Mouse (Mus musculus): ENCODE data around the gene Nol3. TPM values are rescaled to one million over a fixed set of nuclear protein-coding genes. Genes with fewer than 3 reads are reported as not detected.
A peak's percentile ranks its signal among the peaks of the same experiment; 100 is the strongest.

Gene Nol3
- total and polyA plus RNA-seq, 3 experiments = 0.63 to 0.89 TPM; not detected in 1

- TF ChIP-seq MAZ (IDR thresholded peaks at IDR 0.05; ENCODE audit: low read depth, low read length) = no peak
- TF ChIP-seq CTCF (IDR thresholded peaks at IDR 0.05 in 2 of 3, conservative IDR thresholded peaks at IDR 0.05 in 1 of 3; ENCODE audit: control insufficient read depth in 1 of 3, insufficient read depth in 1 of 3, low read depth in 2 of 3, low read length in 3 of 3, poor library complexity in 1 of 3, severe bottlenecking in 1 of 3) = no peak
- TF ChIP-seq EP300 (IDR thresholded peaks at IDR 0.05; ENCODE audit: low read depth in 1 of 2, low read length in 2 of 2) = no peak
- TF ChIP-seq E2F4 (IDR thresholded peaks at IDR 0.05; ENCODE audit: borderline replicate concordance, low read depth, low read length) = no peak
Observed at GRCm38 (mm10) chr8:105258911-105259720, 16.8 kb upstream of the Nol3 start (continued).

- Histone ChIP-seq H3K27ac (ENCODE audit: control insufficient read depth, low read depth, low read length) (no peak overlapping the region), H3K79me2 (ENCODE audit: control insufficient read depth, insufficient read depth, low read length, poor library complexity) (peaks cover 14% of the 10 kb centered on the region), H3K9me3 (replicated peaks; ENCODE audit: insufficient read depth, low read length) (no peaks in the 10 kb centered on the region), H3K4me3 (ENCODE audit: control insufficient read depth in 1 of 2, insufficient read depth in 1 of 2, low read depth in 2 of 2, low read length in 2 of 2) (no peak overlapping the region), H3K4me1 (ENCODE audit: control insufficient read depth in 1 of 2, insufficient read depth in 2 of 2, low read length in 2 of 2) (peaks cover 0 to 23% of the 10 kb centered on the region in 2 experiments; a peak in 2 of 4 replicates), H3K36me3 (ENCODE audit: control insufficient read depth in 1 of 2, insufficient read depth in 2 of 2, low read length in 2 of 2) (peaks cover 0 to 18% of the 10 kb centered on the region in 2 experiments; a peak in 2 of 4 replicates), H3K27me3 (ENCODE audit: control insufficient read depth in 1 of 2, insufficient read depth in 2 of 2, low read length in 2 of 2) (no peaks in the 10 kb centered on the region), H3K9ac (ENCODE audit: control insufficient read depth, low read depth, low read length, poor library complexity, severe bottlenecking) (no peak overlapping the region)
- no peak for TF ChIP-seq CHD2 (IDR thresholded peaks at IDR 0.05; ENCODE audit: low read length)
- 0 out of 6 replicates have a peak, but pooled peaks of 1 of the 3 experiments have one; percentile 8 for TF ChIP-seq CTCF (IDR thresholded peaks at IDR 0.05 in 2 of 3, conservative IDR thresholded peaks at IDR 0.05 in 1 of 3; ENCODE audit: control insufficient read depth in 1 of 3, insufficient read depth in 1 of 3, low read depth in 2 of 3, low read length in 3 of 3, poor library complexity in 1 of 3, severe bottlenecking in 1 of 3)
- no peak for TF ChIP-seq MAX (IDR thresholded peaks at IDR 0.05; ENCODE audit: low read length)
- TF ChIP-seq UBTF (IDR thresholded peaks at IDR 0.05; ENCODE audit: borderline replicate concordance, insufficient read depth, low read depth, low read length) = no peak
- TF ChIP-seq RAD21 (IDR thresholded peaks at IDR 0.05; ENCODE audit: low read depth, low read length) = no peak
- no peak for TF ChIP-seq GABPA (IDR thresholded peaks at IDR 0.05; ENCODE audit: low read depth, low read length)
- DNase-seq (ENCODE audit: low read depth, low spot score) = no peak
Observed at GRCm38 (mm10) chr8:105259721-105260320, 16.1 kb upstream of the Nol3 start.

- Histone ChIP-seq H3K79me2 (ENCODE audit: control insufficient read depth, insufficient read depth, low read length, poor library complexity) (peaks cover 15% of the 10 kb centered on the region), H3K4me1 (ENCODE audit: control insufficient read depth in 1 of 2, insufficient read depth in 2 of 2, low read length in 2 of 2) (peaks cover 0 to 26% of the 10 kb centered on the region in 2 experiments; a peak in 2 of 4 replicates), H3K4me3 (ENCODE audit: control insufficient read depth in 1 of 2, insufficient read depth in 1 of 2, low read depth in 2 of 2, low read length in 2 of 2) (no peak overlapping the region), H3K9me3 (replicated peaks; ENCODE audit: insufficient read depth, low read length) (no peaks in the 10 kb centered on the region), H3K9ac (ENCODE audit: control insufficient read depth, low read depth, low read length, poor library complexity, severe bottlenecking) (no peak overlapping the region), H3K36me3 (ENCODE audit: control insufficient read depth in 1 of 2, insufficient read depth in 2 of 2, low read length in 2 of 2) (peaks cover 0 to 16% of the 10 kb centered on the region in 2 experiments; a peak in 2 of 4 replicates), H3K27ac (ENCODE audit: control insufficient read depth, low read depth, low read length) (no peak overlapping the region), H3K27me3 (ENCODE audit: control insufficient read depth in 1 of 2, insufficient read depth in 2 of 2, low read length in 2 of 2) (no peaks in the 10 kb centered on the region)
- DNase-seq (ENCODE audit: low read depth, low spot score) = no peak
- no peak for TF ChIP-seq MAFK (IDR thresholded peaks at IDR 0.05; ENCODE audit: borderline replicate concordance, low read depth, low read length)
- TF ChIP-seq RCOR1 (IDR thresholded peaks at IDR 0.05; ENCODE audit: low read depth, low read length) = no peak
- TF ChIP-seq MAX (IDR thresholded peaks at IDR 0.05; ENCODE audit: low read length) = no peak
- no peak for TF ChIP-seq KAT2A (conservative IDR thresholded peaks at IDR 0.05; ENCODE audit: low read depth, low read length)
- TF ChIP-seq SMC3 (IDR thresholded peaks at IDR 0.05; ENCODE audit: low read depth, low read length) = no peak
- no peak for TF ChIP-seq ZKSCAN1 (IDR thresholded peaks at IDR 0.05; ENCODE audit: low read depth, low read length)
- no peak for TF ChIP-seq ELF1 (IDR thresholded peaks at IDR 0.05; ENCODE audit: low read depth, low read length)
- no peak for TF ChIP-seq MEF2A (IDR thresholded peaks at IDR 0.05; ENCODE audit: extremely low read depth, insufficient replicate concordance, low read depth, low read length, poor library complexity, severe bottlenecking)
- no peak for TF ChIP-seq SIN3A (IDR thresholded peaks at IDR 0.05; ENCODE audit: low read length)
- TF ChIP-seq MYB (IDR thresholded peaks at IDR 0.05; ENCODE audit: low read depth, low read length) = no peak
- no peak for TF ChIP-seq HCFC1 (IDR thresholded peaks at IDR 0.05; ENCODE audit: low read depth, low read length)
- no peak for TF ChIP-seq E2F4 (IDR thresholded peaks at IDR 0.05; ENCODE audit: borderline replicate concordance, low read depth, low read length)
- TF ChIP-seq NELFE (IDR thresholded peaks at IDR 0.05; ENCODE audit: low read depth, low read length) = no peak
- no peak for TF ChIP-seq TCF12 (IDR thresholded peaks at IDR 0.05; ENCODE audit: low read depth, low read length)
- TF ChIP-seq BHLHE40 (IDR thresholded peaks at IDR 0.05; ENCODE audit: borderline replicate concordance, low read depth, low read length) = no peak
Observed at GRCm38 (mm10) chr8:105260371-105261099, 15.4 kb upstream of the Nol3 start.
